Mouse (Mus musculus) urinary bladder, postnatal 4 days (tissue): ENCODE measurements around the gene Apoe.

Experiments used
- DNase-seq, 2 experiments: peaks; one replicate each; pipeline ENCODE4 v3.0.0; 2021 to 2022; ENCODE audit warnings: low spot score in 2 of 2

Gene Apoe

GRCm38 (mm10) chr7:19698907-19699826, at the start of gene Apoe:
TSS of gene Apoe (minus strand) at chr7:19699188.
- DNase-seq: peak; percentile 48 to 62

DNA sequence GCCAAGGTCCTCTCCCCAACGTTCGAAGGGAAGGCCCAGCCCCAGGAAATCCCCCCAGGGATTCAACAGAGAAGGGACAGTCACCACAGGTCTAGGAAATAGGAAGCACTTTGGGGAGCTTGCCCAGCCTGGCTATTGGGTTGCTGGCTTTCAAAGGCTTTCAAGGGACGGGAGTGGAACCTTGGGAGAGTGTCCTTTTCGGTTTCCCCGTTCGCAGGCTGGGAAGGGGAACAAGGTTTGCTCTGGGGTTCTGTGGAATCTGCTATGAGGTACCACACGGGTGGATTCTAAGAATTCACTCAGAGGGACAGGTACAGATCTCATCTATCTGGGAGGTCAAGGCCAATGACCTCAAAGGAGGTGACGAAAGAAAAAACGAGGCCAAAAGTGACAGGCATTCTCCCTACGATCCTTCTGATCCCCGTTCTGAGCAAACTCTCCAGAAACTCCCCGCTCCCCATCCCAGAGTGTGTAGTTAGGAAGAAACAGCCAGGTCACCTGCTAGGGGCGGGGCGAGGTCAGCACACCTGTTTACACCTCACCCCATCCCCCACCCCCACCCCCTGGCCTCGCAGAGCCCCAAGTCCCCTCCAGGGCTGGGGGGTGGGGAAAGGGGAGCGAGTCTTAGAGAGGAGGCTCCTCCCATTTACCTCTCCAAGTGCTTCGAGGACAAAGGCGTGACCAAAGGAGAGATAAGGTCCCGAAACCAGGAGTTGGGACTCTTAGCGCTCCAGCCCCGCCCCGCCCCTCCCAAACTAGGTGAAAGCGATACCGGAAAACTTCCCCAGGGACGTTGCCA, 48.6 kb upstream of the Apoe start:
- DNase-seq: no peak

- no peak for DNase-seq
Observed at GRCm38 (mm10) chr7:19746426-19747201, 47.6 kb upstream of the Apoe start.

- no peak for DNase-seq
Observed at GRCm38 (mm10) chr7:19745971-19746370, 47.0 kb upstream of the Apoe start.

GRCm38 (mm10) chr7:19744590-19745385, 45.8 kb upstream of the Apoe start:
- no peak for DNase-seq

DNA sequence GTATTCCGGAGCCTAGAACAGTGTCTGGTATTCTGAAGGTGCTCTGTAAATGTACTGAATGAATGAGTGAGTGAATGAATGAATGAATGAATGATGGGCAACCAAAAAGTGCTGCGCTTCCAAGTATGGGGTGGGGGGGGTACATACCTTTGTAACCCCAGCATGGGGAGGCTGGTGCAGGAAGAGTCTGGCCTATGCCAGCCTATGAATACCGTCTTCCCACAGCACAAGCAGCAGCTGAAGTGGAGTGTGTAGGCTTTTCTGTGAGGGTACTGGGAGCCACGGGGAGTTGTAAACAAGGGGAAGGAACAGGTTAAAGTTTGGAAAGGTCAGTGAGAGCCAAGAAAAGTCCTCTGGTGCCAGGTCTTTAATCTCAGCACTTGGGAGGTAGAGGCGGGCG, 44.8 kb upstream of the Apoe start:
- no peak for DNase-seq

DNA sequence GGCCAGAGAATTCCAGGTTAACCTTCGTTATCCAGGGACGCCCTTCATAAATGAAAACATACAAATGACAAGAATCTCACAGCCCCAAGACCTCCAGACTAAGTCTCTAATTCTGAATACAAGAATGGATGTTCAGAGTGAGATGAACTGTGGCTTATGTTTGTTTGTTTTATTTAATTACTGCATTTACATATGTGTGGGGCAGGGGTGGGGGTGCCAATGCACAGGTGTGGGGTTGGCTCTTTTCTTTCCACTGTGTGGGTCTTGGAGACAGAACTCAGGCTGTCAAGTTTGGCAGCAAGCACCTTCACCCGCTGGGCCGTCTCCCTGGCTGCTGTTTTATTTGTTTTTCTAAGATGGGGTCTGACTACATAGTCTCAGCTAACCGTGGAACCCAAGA, 43.5 kb upstream of the Apoe start:
- DNase-seq: no peak

DNA sequence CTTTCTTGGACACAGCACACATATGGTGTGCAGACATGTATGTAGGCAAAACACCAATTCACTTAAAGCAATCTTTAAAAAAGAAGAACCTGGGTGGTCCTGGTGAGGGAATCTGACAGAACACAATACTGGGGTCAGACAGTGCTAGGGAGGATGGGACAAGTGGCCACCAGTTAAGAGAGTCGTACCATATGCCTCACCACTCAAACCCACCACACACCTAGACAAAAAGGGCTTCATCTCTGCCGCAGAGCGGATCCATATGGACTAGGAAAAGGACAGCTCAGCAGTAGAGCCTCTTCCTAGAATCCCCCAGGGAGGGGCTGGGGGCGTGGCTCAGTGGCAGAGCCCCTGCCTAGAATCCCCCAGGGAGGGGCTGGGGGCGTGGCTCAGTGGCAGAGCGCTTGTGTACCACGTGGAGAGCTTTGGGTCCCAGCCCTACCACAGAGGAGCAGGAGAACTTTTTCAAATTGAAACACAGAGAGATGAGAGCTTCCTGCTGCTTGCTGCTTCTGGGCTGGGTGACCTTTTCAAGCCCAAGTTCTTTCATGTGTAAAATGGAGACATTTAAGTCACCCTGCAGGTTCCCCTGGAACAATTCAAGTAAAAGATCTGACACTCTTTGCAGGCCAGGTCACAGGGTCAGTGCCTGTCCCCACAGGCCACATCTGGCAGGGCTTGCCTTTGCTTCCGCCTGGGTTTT, 42.5 kb upstream of the Apoe start:
- DNase-seq: peak in 1 of 2 experiments; percentile 54

GRCm38 (mm10) chr7:19740269-19740668, 41.3 kb upstream of the Apoe start:
- DNase-seq: no peak

DNA sequence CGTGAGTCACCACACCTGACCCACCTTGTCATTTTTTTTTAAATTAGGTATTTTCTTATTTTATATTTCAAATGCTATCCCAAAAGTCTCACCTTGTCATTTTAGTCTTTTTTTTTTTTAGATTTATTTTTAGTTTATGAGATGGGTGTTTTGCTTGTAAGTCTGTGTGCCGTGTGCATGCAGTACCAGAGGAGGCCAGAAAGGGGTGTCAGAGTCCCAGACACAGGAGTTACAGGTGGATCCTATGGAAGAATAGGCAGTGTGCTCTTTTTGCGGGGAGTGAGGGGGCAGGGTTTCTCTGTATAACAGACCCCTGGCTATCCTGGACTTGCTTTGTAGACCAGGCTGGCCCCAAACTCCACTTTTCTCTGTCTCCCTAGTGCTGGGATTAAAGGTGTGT, 39.8 kb upstream of the Apoe start:
- DNase-seq: no peak

DNA sequence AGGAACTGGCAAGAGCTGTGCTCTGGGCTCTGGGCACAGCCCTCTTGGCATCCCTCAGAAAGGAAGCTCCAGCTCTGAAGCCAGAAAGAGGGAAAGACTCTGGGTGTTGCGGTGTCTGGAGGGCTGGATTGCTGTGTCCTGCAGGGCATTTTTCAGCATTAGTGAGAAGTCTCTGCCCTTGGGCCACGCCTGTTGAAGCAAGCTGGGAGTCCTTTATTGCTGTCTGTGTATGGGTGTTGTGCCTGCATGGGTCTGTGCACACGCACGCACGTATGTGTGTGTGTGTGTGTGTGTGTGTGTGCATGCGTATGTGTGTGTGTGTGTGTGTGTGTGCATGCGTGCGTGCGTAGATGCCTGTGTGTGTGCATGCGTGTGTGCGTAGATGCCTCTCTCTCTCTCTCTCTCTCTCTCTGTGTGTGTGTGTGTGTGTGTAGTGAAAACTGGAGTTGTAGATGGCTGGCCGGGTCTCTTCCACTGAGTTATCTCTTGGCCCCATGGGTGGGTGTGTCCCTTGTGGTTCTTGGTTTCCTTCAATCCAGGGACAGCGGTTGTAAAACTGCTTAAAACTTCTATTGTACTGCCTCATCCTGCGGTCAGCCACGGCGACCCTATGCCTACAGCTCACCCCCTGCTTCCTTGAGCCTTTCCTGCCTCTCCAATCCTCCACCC, 37.5 kb upstream of the Apoe start:
- no peak for DNase-seq

DNA sequence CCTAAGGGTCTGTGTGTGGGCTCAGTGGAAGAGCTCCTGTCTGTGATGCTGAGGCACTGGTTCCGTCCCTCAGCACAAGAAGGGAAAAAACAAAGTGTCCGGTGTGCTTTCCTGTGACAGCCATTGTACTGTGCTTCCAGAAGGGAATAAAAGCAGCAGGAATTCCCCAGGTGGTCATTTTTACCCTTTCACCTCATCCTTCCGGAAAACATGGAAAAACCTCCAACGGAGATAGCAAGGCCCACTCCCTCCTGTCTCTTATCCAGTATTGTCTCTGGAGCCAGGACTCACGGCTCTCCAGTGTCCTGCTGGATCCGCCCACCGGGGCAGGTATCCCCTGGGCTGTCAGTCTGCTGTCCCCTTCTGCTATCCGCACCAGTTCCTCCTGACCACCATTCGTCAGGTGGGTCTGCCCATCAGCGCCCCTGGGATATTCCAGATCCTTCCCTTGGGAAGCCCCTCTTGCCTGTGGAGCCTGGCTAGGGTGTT, 35.2 kb upstream of the Apoe start:
- no peak for DNase-seq

- no peak for DNase-seq
Observed at GRCm38 (mm10) chr7:19726541-19726940, 27.6 kb upstream of the Apoe start.

DNA sequence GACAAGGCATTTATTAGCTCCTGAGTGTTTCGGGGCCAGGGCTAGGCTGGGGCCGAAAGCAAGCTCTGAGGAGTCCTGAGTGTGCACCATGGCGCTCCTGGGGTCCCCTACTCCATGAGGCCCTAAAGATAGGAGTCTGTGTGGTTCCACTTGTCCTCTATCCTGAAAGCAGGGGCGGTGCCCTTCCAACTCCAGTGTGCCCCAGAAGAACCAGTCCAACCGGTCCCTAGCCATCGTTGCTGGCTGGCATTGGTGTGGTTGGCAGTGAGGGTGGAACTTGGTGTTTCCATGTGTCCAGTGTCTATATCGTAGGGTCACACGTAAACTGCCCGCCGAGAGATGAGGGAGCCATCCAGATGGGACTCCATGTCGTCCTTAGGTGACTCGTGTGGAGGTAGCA, 25.2 kb upstream of the Apoe start:
- peak in 1 of 2 experiments; percentile 69 for DNase-seq

GRCm38 (mm10) chr7:19722754-19723195, 23.8 kb upstream of the Apoe start:
- no peak for DNase-seq

DNA sequence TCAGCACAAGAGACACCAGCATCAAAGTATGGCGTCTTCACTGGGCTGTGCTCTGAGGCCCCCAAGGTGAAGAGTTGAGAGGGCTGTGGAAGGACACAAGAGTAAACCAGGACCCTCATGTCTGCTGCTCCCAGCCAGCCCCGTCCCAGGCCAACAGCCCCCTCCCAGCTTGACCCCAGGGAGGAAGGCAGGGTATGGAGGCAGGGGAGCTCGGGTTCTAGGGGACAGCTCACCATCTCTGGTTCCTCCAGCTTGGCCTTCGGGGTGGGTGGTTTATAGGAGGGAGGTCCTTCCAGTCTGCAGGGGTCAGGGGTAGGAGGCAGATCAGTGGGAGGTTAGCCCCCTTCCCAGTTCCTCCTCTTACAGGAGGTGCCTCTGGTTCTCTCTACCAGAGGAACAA, 20.2 kb upstream of the Apoe start:
- no peak for DNase-seq

- DNase-seq: no peak
Observed at GRCm38 (mm10) chr7:19718297-19718952, 19.4 kb upstream of the Apoe start.

DNA sequence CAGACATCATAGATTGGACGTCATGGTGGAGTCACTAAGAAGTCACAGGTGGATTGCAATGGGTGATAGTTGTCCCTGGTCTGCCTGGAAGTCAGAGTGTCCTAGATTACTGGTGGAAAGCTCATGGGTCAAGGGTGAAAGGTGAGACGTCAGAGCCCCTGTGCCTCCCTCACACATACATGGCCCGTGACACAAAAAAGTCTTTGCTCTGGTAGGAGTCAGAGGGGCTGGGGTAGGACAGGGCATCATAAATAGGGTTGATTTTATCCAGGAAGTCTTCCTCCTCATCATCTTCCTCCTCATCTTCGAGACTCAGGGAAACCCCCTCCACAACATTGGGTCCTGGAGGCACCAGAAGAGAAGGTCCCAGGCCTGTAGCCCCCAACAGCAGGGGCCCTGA, 18.4 kb upstream of the Apoe start:
- DNase-seq: no peak

- DNase-seq: no peak
Observed at GRCm38 (mm10) chr7:19716822-19717221, 17.8 kb upstream of the Apoe start.
